Mouse (Mus musculus) hindbrain, postnatal 0 days (tissue): ENCODE measurements around the gene Hoxc8. TPM values are rescaled to one million over a fixed set of nuclear protein-coding genes. Genes with fewer than 3 reads are reported as not detected.

Source experiments
- ATAC-seq: fragments of 200-750 bp; cut with Nextera tagmentation; 2 replicates; pipeline ENCODE4 v1.8.0; 2017; ENCODE audit warnings: mild to moderate bottlenecking, moderate TSS enrichment, moderate library complexity
- DNase-seq: peaks from one replicate; pipeline ENCODE4 v3.0.0-alpha.2; 2015; ENCODE audit warnings: low spot score
- H3K27ac ChIP-seq: fragments of 300-500 bp; sonication (generic); 2 replicates; pipeline ENCODE4 v1.5.1; 2014; ENCODE audit warnings: mild to moderate bottlenecking
- H3K27me3 ChIP-seq: fragments of 300-500 bp; sonication (generic); 2 replicates; pipeline ENCODE4 v1.6.1; 2014; ENCODE audit warnings: low read length, mixed read lengths; ENCODE audit not compliant: insufficient read depth
- H3K36me3 ChIP-seq: fragments of 300-500 bp; sonication (generic); 2 replicates; pipeline ENCODE4 v1.6.1; 2014; ENCODE audit warnings: low read length, mixed read lengths; ENCODE audit not compliant: insufficient read depth
- H3K4me1 ChIP-seq: fragments of 300-500 bp; sonication (generic); 2 replicates; pipeline ENCODE4 v1.6.1; 2014; ENCODE audit warnings: antibody characterized with exemption, low read length, mixed read lengths; ENCODE audit not compliant: insufficient read depth
- H3K4me2 ChIP-seq: fragments of 300-500 bp; sonication (generic); 2 replicates; pipeline ENCODE4 v1.6.1; 2014; ENCODE audit warnings: low read depth, mild to moderate bottlenecking, low read length, moderate library complexity, mixed read lengths
- H3K4me3 ChIP-seq: fragments of 300-500 bp; sonication (generic); 2 replicates; pipeline ENCODE4 v1.5.1; 2014; ENCODE audit warnings: low read length
- H3K9ac ChIP-seq: fragments of 300-500 bp; sonication (generic); replicated peaks from 2 replicates; pipeline ENCODE4 v1.6.1; 2014; ENCODE audit warnings: mild to moderate bottlenecking, low read length, moderate library complexity, mixed read lengths
- H3K9me3 ChIP-seq: fragments of 300-500 bp; sonication (generic); 2 replicates; pipeline ENCODE4 v1.6.1; 2016; ENCODE audit warnings: low read length, mixed read lengths
- CTCF ChIP-seq: IDR thresholded peaks from 2 replicates; pipeline ENCODE4 v1.5.1; 2016; ENCODE audit warnings: antibody characterized with exemption, control low read depth, low read depth
- WGBS: fragments of 180-500 bp; shearing (Covaris S2); extraction: QIAGEN DNeasy Blood & Tissue Kit; methylation state at CpG from one replicate; pipeline ENCODE4 v1.1.7; 2014; 5-methylcytosine and 5-hydroxymethylcytosine counted together
- polyA plus RNA-seq: library from polyadenylated mRNA; unstranded; fragments of >200 nt; fragmentation: Nextera tagmentation; extraction: Ambion mirVana; gene quantifications from 2 replicates; pipeline ENCODE4 v1.2.1, GENCODE M21; 2015
- total RNA-seq: library from RNA; depleted of rRNA; stranded (reverse); fragments of >200 nt; gene quantifications from 2 replicates; pipeline ENCODE4 v1.2.3, GENCODE M21; 2014

The Hoxc8 gene
- total and polyA plus RNA-seq, 2 experiments from 2014 or later: 0.26 TPM; not detected in 1

DNA sequence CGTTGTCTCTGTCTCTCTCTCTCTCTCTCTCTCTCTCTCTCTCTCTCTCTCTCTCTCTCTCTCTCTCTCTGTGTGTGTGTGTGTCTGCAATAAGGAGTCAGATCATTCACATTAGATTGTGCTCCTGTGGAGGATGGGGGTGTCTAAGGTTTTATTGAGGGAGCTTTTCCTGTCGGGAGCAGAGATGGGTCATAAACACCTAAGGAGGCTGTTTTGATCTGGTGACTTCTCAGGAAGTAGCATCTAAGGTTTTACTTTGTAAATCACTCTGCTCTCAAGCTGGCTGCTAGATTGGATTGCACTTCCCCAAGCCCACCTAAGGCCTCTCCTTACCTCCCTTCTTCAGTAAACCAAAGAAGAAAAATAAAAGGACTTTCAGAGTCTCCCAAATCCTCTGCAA, 33.7 kb downstream of the Hoxc8 start:
- ATAC-seq (no peak), DNase-seq (no peak)
- H3K36me3 ChIP-seq: no peaks in the 10 kb centered on the region
- peaks cover 96% of the 10 kb centered on the region for H3K27me3 ChIP-seq
- no peak overlapping the region for H3K4me2 ChIP-seq
- H3K4me3 ChIP-seq: no peak overlapping the region
- no peaks in the 10 kb centered on the region for H3K9me3 ChIP-seq
- WGBS: 7% methylated on average over 2 of the region's 2 CpGs
- H3K27ac ChIP-seq: no peak overlapping the region
- TF ChIP-seq CTCF: no peak
- H3K4me1 ChIP-seq: no peaks in the 10 kb centered on the region
- no peak overlapping the region for H3K9ac ChIP-seq

- Histone ChIP-seq H3K4me2 (peak overlapping the region; percentile 39), H3K36me3 (no peaks in the 10 kb centered on the region), H3K4me1 (no peaks in the 10 kb centered on the region), H3K9ac (no peak overlapping the region; the same call in 1 of the 2 replicates), H3K27ac (peak overlapping the region; percentile 54), H3K4me3 (peak overlapping the region; percentile 19), H3K27me3 (peaks cover 89% of the 10 kb centered on the region), H3K9me3 (no peaks in the 10 kb centered on the region)
- no peak for DNase-seq
- ATAC-seq: no peak
- WGBS: 4% methylated on average over 43 of the region's 43 CpGs
- TF ChIP-seq CTCF: no peak
Measured at GRCm38 (mm10) chr15:103027266-103028235, 37.1 kb downstream of the Hoxc8 start.

DNA sequence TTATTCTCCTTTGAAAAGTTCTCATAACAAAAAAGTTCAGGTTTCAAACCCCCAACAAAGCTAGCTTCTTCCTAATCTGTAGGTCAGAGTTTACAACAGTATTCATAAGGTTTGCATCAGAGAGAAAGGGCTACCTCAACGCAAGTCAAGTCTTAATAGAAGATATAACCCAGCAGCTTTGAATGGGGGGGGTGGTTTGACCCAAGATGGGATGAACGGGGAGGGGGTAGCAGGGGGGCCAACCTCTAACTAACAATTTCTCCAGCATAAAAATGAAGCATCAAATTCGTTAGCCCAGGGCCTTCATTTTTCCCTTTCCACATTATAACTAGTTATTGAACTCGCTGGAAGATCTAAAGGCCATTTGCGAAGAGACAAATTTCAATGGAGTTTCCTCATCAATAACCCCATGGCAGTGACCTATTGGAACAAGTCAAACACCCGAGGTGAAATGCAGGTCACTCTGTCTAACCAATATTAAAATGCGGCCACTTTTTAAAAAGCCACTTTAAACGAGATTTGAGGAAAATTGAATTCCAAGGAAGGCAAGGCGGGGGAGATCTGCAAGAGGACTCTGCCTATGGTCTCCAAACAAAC, 38.6 kb downstream of the Hoxc8 start:
- H3K4me3 ChIP-seq: no peak overlapping the region
- H3K9me3 ChIP-seq: no peaks in the 10 kb centered on the region
- 15% methylated on average over 9 of the region's 9 CpGs for WGBS
- H3K27me3 ChIP-seq: peaks cover 85% of the 10 kb centered on the region
- no peak overlapping the region for H3K27ac ChIP-seq
- DNase-seq: no peak
- no peak overlapping the region for H3K9ac ChIP-seq
- H3K36me3 ChIP-seq: no peaks in the 10 kb centered on the region
- TF ChIP-seq CTCF: no peak
- H3K4me2 ChIP-seq: no peak overlapping the region
- H3K4me1 ChIP-seq: no peaks in the 10 kb centered on the region
- ATAC-seq: no peak

GRCm38 (mm10) chr15:103030142-103030541, 39.7 kb downstream of the Hoxc8 start:
- Histone ChIP-seq H3K4me2 (peak overlapping the region; percentile 29; the same call in 1 of the 2 replicates), H3K9ac (no peak overlapping the region; the same call in 1 of the 2 replicates), H3K4me3 (no peak overlapping the region), H3K27me3 (peaks cover 84% of the 10 kb centered on the region), H3K27ac (peak overlapping the region; percentile 11; the same call in 1 of the 2 replicates), H3K9me3 (no peaks in the 10 kb centered on the region), H3K36me3 (no peaks in the 10 kb centered on the region), H3K4me1 (no peaks in the 10 kb centered on the region)
- ATAC-seq (no peak), DNase-seq (no peak)
- TF ChIP-seq CTCF: no peak
- 6% methylated on average over 8 of the region's 8 CpGs for WGBS

GRCm38 (mm10) chr15:103032167-103032566, 41.8 kb downstream of the Hoxc8 start:
- TF ChIP-seq CTCF: no peak
- Histone ChIP-seq H3K9me3 (no peaks in the 10 kb centered on the region), H3K4me3 (no peak overlapping the region), H3K9ac (no peak overlapping the region), H3K4me1 (no peaks in the 10 kb centered on the region), H3K27me3 (peaks cover 74% of the 10 kb centered on the region), H3K36me3 (no peaks in the 10 kb centered on the region), H3K4me2 (no peak overlapping the region), H3K27ac (no peak overlapping the region)
- no peak for DNase-seq
- no peak for ATAC-seq
- no CpG with 5 or more reads among the region's 3 CpGs for WGBS

DNA sequence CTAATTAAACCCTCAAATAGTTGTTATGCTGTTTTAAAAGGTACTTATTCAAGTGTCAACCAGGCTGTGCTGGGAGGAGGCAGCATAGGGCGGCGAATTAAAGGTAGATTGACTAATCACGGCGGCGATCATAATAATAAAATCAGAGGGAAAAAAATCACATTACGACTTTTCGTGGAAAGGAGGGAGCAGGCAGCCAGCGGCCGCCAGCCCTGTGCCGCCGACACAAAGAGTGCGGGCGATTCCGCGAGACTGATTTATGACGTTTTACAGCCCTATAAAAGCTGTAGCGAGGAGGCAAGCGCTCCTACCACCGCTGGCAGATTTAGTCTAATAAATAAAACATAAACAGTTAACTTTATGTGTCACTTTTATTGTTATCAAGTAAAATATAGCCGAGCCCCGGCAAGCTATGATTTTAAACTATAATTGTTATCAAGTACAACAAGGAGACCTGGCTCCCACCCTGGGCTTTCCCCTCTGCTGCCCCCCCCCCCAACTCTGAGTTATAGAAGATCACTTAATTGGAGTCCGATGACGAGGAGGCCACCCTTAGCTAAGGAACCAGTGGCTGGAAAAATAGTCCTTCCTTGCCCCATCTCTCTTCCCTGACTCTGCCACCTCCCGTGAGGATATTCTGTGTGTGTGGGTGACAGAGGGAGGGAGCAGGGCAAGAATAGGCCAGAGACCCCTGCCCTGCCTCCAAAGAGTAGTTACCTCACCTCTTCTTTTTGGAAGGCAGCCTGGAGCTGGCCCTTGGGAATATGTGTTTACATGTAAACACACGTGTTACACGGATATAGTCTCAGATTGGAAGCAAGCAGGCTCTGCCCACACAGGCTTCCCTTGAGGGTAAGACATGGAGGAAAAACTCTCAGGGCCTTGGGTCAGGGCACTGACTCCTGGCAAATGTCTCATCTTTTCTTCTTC, 42.5 kb downstream of the Hoxc8 start:
- DNase-seq (peak; percentile 46), ATAC-seq (no peak)
- Histone ChIP-seq H3K4me2 (peak overlapping the region; percentile 0; the same call in 1 of the 2 replicates), H3K4me3 (no peak overlapping the region), H3K36me3 (no peaks in the 10 kb centered on the region), H3K27ac (no peak overlapping the region), H3K9me3 (no peaks in the 10 kb centered on the region), H3K9ac (no peak overlapping the region), H3K4me1 (no peaks in the 10 kb centered on the region), H3K27me3 (peaks cover 74% of the 10 kb centered on the region)
- WGBS: 1% methylated on average over 26 of the region's 26 CpGs
- no peak for TF ChIP-seq CTCF
